Mouse (Mus musculus) spleen, postnatal 10 days (tissue): ENCODE data around the gene Rap1a.

Experiments used
- DNase-seq, 2 experiments: peaks; one replicate each; pipeline ENCODE4 v3.0.0; 2021 to 2022; ENCODE audit warnings: low spot score in 2 of 2

The Rap1a gene

GRCm38 (mm10) chr3:105763132-105763851 is 37.8 kb downstream of the Rap1a start:
- no peak for DNase-seq

GRCm38 (mm10) chr3:105760063-105760462 is 41.1 kb downstream of the Rap1a start:
- no peak for DNase-seq

- no peak for DNase-seq
Observed at GRCm38 (mm10) chr3:105758658-105759057, 42.5 kb downstream of the Rap1a start.

GRCm38 (mm10) chr3:105758098-105758497 is 43.0 kb downstream of the Rap1a start:
- no peak for DNase-seq

GRCm38 (mm10) chr3:105757323-105758083 is 43.6 kb downstream of the Rap1a start:
- DNase-seq = no peak

GRCm38 (mm10) chr3:105756505-105756904 is 44.6 kb downstream of the Rap1a start:
- no peak for DNase-seq

- no peak for DNase-seq
Observed at GRCm38 (mm10) chr3:105755123-105755522, 46.0 kb downstream of the Rap1a start.

GRCm38 (mm10) chr3:105754184-105754583 is 47.0 kb downstream of the Rap1a start:
- DNase-seq = no peak

GRCm38 (mm10) chr3:105750810-105751209 is 50.3 kb downstream of the Rap1a start:
- DNase-seq = no peak

- no peak for DNase-seq
Observed at GRCm38 (mm10) chr3:105746542-105746941, 54.6 kb downstream of the Rap1a start.

GRCm38 (mm10) chr3:105737666-105738065 is 63.5 kb downstream of the Rap1a start:
- no peak for DNase-seq

GRCm38 (mm10) chr3:105737070-105737469 is 64.1 kb downstream of the Rap1a start:
- no peak for DNase-seq

GRCm38 (mm10) chr3:105736148-105736547 is 65.0 kb downstream of the Rap1a start:
- no peak for DNase-seq

GRCm38 (mm10) chr3:105735285-105735684 is 65.9 kb downstream of the Rap1a start:
- no peak for DNase-seq

GRCm38 (mm10) chr3:105733538-105733937 is 67.6 kb downstream of the Rap1a start:
- no peak for DNase-seq

GRCm38 (mm10) chr3:105732360-105732759 is 68.8 kb downstream of the Rap1a start:
- DNase-seq = no peak

GRCm38 (mm10) chr3:105726037-105726436 is 75.1 kb downstream of the Rap1a start:
- DNase-seq = peak; percentile 47 to 80

- DNase-seq = no peak
Observed at GRCm38 (mm10) chr3:105722510-105722909, 78.6 kb downstream of the Rap1a start.

GRCm38 (mm10) chr3:105721681-105722201 is 79.4 kb downstream of the Rap1a start:
- DNase-seq = no peak

- no peak for DNase-seq
Observed at GRCm38 (mm10) chr3:105720514-105720913, 80.6 kb downstream of the Rap1a start.

- no peak for DNase-seq
Observed at GRCm38 (mm10) chr3:105719979-105720378, 81.2 kb downstream of the Rap1a start.

GRCm38 (mm10) chr3:105718746-105719145 is 82.4 kb downstream of the Rap1a start:
- DNase-seq = no peak
